Mouse (Mus musculus) kidney, adult 2 months (tissue): Measurements from ENCODE around the gene BC030867. TPM values are rescaled to one million over a fixed set of nuclear protein-coding genes. Genes with fewer than 3 reads are reported as not detected.
A peak's percentile ranks its signal among the peaks of the same experiment; 100 is the strongest.

Experiments used
- DNase-seq: peaks from one replicate; pipeline ENCODE4 v3.0.0; 2021
- H3K27ac ChIP-seq: fragments of 200-500 bp; 2 replicates; pipeline ENCODE4 v1.5.1; 2012; ENCODE audit warnings: low read depth, low read length, control low read depth, inconsistent platforms; ENCODE audit not compliant: insufficient read depth
- H3K27me3 ChIP-seq: fragments of 200-500 bp; replicated peaks from 2 replicates; pipeline ENCODE4 v1.6.1; 2012; ENCODE audit warnings: mild to moderate bottlenecking, moderate library complexity, low read length, inconsistent platforms; ENCODE audit not compliant: control insufficient read depth, insufficient read depth
- H3K36me3 ChIP-seq: fragments of 200-500 bp; 2 replicates; pipeline ENCODE4 v1.6.1; 2012; ENCODE audit warnings: mild to moderate bottlenecking, moderate library complexity, low read length, inconsistent platforms; ENCODE audit not compliant: control insufficient read depth, insufficient read depth
- H3K4me1 ChIP-seq: fragments of 200-500 bp; 2 replicates; pipeline ENCODE4 v1.6.1; 2011; ENCODE audit warnings: low read length; ENCODE audit not compliant: control insufficient read depth, insufficient read depth
- H3K4me3 ChIP-seq: fragments of 200-500 bp; 2 replicates; pipeline ENCODE4 v1.5.1; 2011; ENCODE audit warnings: mild to moderate bottlenecking, low read depth, low read length, control low read depth; ENCODE audit not compliant: insufficient read depth
- CTCF ChIP-seq: fragments of 200-500 bp; conservative IDR thresholded peaks from 2 replicates; pipeline ENCODE4 v1.5.1; 2011; ENCODE audit warnings: low read depth, mild to moderate bottlenecking, control low read depth, low read length, moderate library complexity, mixed read lengths; ENCODE audit not compliant: insufficient read depth, insufficient read length
- POLR2A ChIP-seq: fragments of 200-500 bp; IDR thresholded peaks from one replicate; pipeline ENCODE4 v1.6.1; 2011; ENCODE audit warnings: low read depth, low read length, control low read depth
- WGBS: fragments of 180-500 bp; shearing (Covaris S2); methylation state at CpG from one replicate; pipeline ENCODE4 v1.1.7; 2018; 5-methylcytosine and 5-hydroxymethylcytosine counted together
- polyA plus RNA-seq: library from polyadenylated mRNA; depleted of rRNA; stranded (reverse); fragments of >200 nt; gene quantifications from 2 replicates; pipeline ENCODE4 v1.2.3, GENCODE M21; 2012

The BC030867 gene
- polyA plus RNA-seq, 1 experiment, result 0.81 TPM

- WGBS, result 27% methylated on average over 2 of the region's 2 CpGs
Measured at GRCm38 (mm10) chr11:102209742-102210141, 38.9 kb upstream of the BC030867 start.

GRCm38 (mm10) chr11:102210185-102210584 lies 38.5 kb upstream of the BC030867 start:
- Histone ChIP-seq H3K27me3 (no peaks in the 10 kb centered on the region), H3K4me3 (no peak overlapping the region), H3K4me1 (peaks cover 21% of the 10 kb centered on the region; the same call in 1 of the 2 replicates), H3K27ac (no peak overlapping the region), H3K36me3 (peaks cover 1% of the 10 kb centered on the region; the same call in 1 of the 2 replicates)
- no peak for DNase-seq
- WGBS, result 66% methylated on average over 3 of the region's 3 CpGs
- TF ChIP-seq CTCF, result no peak
- TF ChIP-seq POLR2A, result no peak

More at GRCm38 (mm10) chr11:102209742-102210141, 38.9 kb upstream of the BC030867 start:
- H3K4me3 ChIP-seq, result no peak overlapping the region
- peaks cover 1% of the 10 kb centered on the region; the same call in 1 of the 2 replicates for H3K36me3 ChIP-seq
- peak; percentile 28 for DNase-seq
- TF ChIP-seq CTCF, result peak; percentile 75
- TF ChIP-seq POLR2A, result no peak
- H3K27me3 ChIP-seq, result no peaks in the 10 kb centered on the region
- peaks cover 17% of the 10 kb centered on the region; the same call in 1 of the 2 replicates for H3K4me1 ChIP-seq
- no peak overlapping the region for H3K27ac ChIP-seq

GRCm38 (mm10) chr11:102211011-102211410 lies 37.7 kb upstream of the BC030867 start:
- H3K36me3 ChIP-seq, result peaks cover 1% of the 10 kb centered on the region; the same call in 1 of the 2 replicates
- no peaks in the 10 kb centered on the region for H3K27me3 ChIP-seq
- no peak for TF ChIP-seq POLR2A
- peaks cover 29% of the 10 kb centered on the region for H3K4me1 ChIP-seq
- H3K4me3 ChIP-seq, result no peak overlapping the region
- DNase-seq, result no peak
- 74% methylated on average over 5 of the region's 5 CpGs for WGBS
- H3K27ac ChIP-seq, result no peak overlapping the region

- TF ChIP-seq POLR2A, result no peak
- Histone ChIP-seq H3K27ac (no peak overlapping the region), H3K36me3 (no peaks in the 10 kb centered on the region), H3K4me1 (peaks cover 37% of the 10 kb centered on the region), H3K4me3 (no peak overlapping the region), H3K27me3 (no peaks in the 10 kb centered on the region)
- peak; percentile 56 for DNase-seq
- 54% methylated on average over 18 of the region's 18 CpGs for WGBS
Measured at GRCm38 (mm10) chr11:102211936-102212341, 36.7 kb upstream of the BC030867 start.

GRCm38 (mm10) chr11:102214430-102215156 lies 34.1 kb upstream of the BC030867 start:
- WGBS, result 60% methylated on average over 10 of the region's 10 CpGs
- Histone ChIP-seq H3K4me1 (peaks cover 54% of the 10 kb centered on the region), H3K4me3 (no peak overlapping the region), H3K27me3 (no peaks in the 10 kb centered on the region), H3K27ac (no peak overlapping the region), H3K36me3 (no peaks in the 10 kb centered on the region)
- no peak for TF ChIP-seq CTCF
- TF ChIP-seq POLR2A, result no peak
- DNase-seq, result no peak

- Histone ChIP-seq H3K27ac (no peak overlapping the region), H3K4me1 (peaks cover 56% of the 10 kb centered on the region), H3K4me3 (no peak overlapping the region), H3K27me3 (no peaks in the 10 kb centered on the region), H3K36me3 (no peaks in the 10 kb centered on the region)
- 42% methylated on average over 11 of the region's 11 CpGs for WGBS
- no peak for DNase-seq
- TF ChIP-seq POLR2A, result no peak
- no peak for TF ChIP-seq CTCF
Measured at GRCm38 (mm10) chr11:102215511-102215910, 33.2 kb upstream of the BC030867 start.

- no peaks in the 10 kb centered on the region for H3K36me3 ChIP-seq
- H3K27ac ChIP-seq, result no peak overlapping the region
- peaks cover 56% of the 10 kb centered on the region for H3K4me1 ChIP-seq
- 14% methylated on average over 12 of the region's 12 CpGs for WGBS
- H3K27me3 ChIP-seq, result no peaks in the 10 kb centered on the region
- TF ChIP-seq POLR2A, result no peak
- 0 out of 2 replicates have a peak, but pooled peaks have one; percentile 9 for TF ChIP-seq CTCF
- H3K4me3 ChIP-seq, result no peak overlapping the region
- DNase-seq, result peak; percentile 91
Measured at GRCm38 (mm10) chr11:102216056-102216885, 32.4 kb upstream of the BC030867 start.
